Mouse (Mus musculus) heart, embryonic 14.5 days (tissue): ENCODE results near the gene Ikzf4. TPM values are rescaled to one million over a fixed set of nuclear protein-coding genes. Genes with fewer than 3 reads are reported as not detected.
"Not testable (repeated sequence)": the region's sequence is repeated elsewhere in the genome, so short reads cannot be mapped to it uniquely, and the experiment has no call there.

Experiments
- ATAC-seq: fragments of 200-750 bp; cut with Nextera tagmentation; 2 replicates; pipeline ENCODE4 v1.8.0; 2017; ENCODE audit warnings: low read depth, moderate TSS enrichment; ENCODE audit not compliant: insufficient number of reproducible peaks, insufficient read depth, low FRiP score
- H3K27ac ChIP-seq, 2 experiments: fragments of 200-500 bp in 1 of 2; fragments of 300-500 bp in 1 of 2; sonication (generic) in 1 of 2; replicated peaks in 1 of 2; 2 replicates each; pipeline ENCODE4 v1.5.1; 2012 to 2014; ENCODE audit warnings: low read depth in 2 of 2, low read length in 2 of 2, control low read depth in 1 of 2, mild to moderate bottlenecking in 1 of 2, mixed read lengths in 1 of 2; ENCODE audit not compliant: control insufficient read depth in 1 of 2, insufficient read depth in 1 of 2
- H3K27me3 ChIP-seq: fragments of 300-500 bp; sonication (generic); 2 replicates; pipeline ENCODE4 v1.6.1; 2014; ENCODE audit warnings: mild to moderate bottlenecking, low read length, control low read depth; ENCODE audit not compliant: control insufficient read depth, insufficient read depth
- H3K36me3 ChIP-seq: fragments of 300-500 bp; sonication (generic); 2 replicates; pipeline ENCODE4 v1.6.1; 2014; ENCODE audit warnings: mild to moderate bottlenecking, control low read depth, low read length, mixed read lengths; ENCODE audit not compliant: control insufficient read depth, insufficient read depth
- H3K4me1 ChIP-seq, 2 experiments: fragments of 200-500 bp in 1 of 2; fragments of 300-500 bp in 1 of 2; sonication (generic) in 1 of 2; 2 replicates each; pipeline ENCODE4 v1.6.1; 2012 to 2014; ENCODE audit warnings: low read length in 2 of 2, control low read depth in 1 of 2, mixed read lengths in 1 of 2; ENCODE audit not compliant: control insufficient read depth in 2 of 2, insufficient read depth in 2 of 2
- H3K4me2 ChIP-seq: fragments of 300-500 bp; sonication (generic); 2 replicates; pipeline ENCODE4 v1.6.1; 2014; ENCODE audit warnings: mild to moderate bottlenecking, low read length
- H3K4me3 ChIP-seq, 2 experiments: fragments of 200-500 bp in 1 of 2; fragments of 300-500 bp in 1 of 2; sonication (generic) in 1 of 2; 2 replicates each; pipeline ENCODE4 v1.5.1; 2012 to 2014; ENCODE audit warnings: low read length in 2 of 2, mild to moderate bottlenecking in 2 of 2, control low read depth in 1 of 2, low read depth in 1 of 2, moderate library complexity in 1 of 2; ENCODE audit not compliant: control insufficient read depth in 1 of 2, insufficient read depth in 1 of 2
- H3K9ac ChIP-seq: fragments of 300-500 bp; sonication (generic); 2 replicates; pipeline ENCODE4 v1.6.1; 2014; ENCODE audit warnings: mild to moderate bottlenecking, low read length
- H3K9me3 ChIP-seq: fragments of 300-500 bp; sonication (generic); 2 replicates; pipeline ENCODE4 v1.6.1; 2016; ENCODE audit warnings: low read length, control low read depth; ENCODE audit not compliant: control insufficient read depth
- WGBS: fragments of 180-500 bp; shearing (Covaris S2); extraction: QIAGEN DNeasy Blood & Tissue Kit; methylation state at CpG from one replicate; pipeline ENCODE4 v1.1.7; 2014; 5-methylcytosine and 5-hydroxymethylcytosine counted together
- polyA plus RNA-seq: library from polyadenylated mRNA; unstranded; fragments of >200 nt; fragmentation: Nextera tagmentation; extraction: Ambion mirVana; gene quantifications from 2 replicates; pipeline ENCODE4 v1.2.1, GENCODE M21; 2014

The Ikzf4 gene
- polyA plus RNA-seq, 1 experiment from 2014 or later: 1.8 TPM

DNA sequence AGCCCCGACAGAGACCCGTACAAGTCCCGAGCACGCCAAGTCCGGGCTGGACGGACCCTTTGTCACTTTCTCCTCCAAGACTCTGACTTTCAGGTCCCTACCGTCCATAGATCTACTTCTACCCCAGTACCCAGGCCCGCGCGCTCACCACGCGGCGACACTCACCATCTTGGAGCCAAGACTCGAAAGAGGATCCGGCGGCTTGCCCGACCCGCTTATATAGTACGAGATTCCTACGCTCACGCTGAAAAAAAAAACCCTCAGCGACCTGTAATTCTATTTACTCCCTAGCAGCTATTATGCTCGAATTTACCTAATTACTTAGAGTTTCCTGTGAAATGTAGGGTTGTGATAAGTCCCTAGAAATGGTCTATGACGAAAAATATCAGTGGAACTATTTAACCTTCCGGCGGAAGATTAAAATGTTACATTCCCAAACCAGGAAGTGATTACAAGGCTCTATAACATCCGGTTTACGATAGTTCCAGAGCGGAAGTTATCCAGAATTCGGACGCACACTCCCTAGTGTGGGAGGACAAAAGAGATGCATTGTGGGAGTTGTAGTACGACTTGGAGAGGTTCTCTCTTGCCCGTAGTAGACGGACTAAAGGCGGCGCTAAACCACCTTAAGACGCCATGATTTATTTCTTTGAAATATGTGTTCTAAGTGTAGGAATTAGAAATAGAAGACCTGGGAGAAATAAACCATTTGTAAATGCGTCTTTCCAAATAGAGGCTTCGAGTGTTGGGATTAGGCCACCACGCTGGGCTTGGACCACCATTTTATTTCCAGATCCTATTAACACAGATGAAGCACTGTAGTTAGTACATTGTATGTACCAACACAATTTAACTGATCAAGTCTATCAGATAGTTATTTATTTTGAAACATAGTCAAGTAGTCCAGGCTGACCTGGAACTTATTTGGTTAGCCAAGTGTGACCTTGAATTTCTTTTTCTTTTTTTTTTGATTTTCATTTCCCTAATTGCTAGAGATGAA lies 19.2 kb downstream of the Ikzf4 start, which contains the start of gene Rps26:
Gene Rps26 (minus strand): TSS at position 437 of the 1,000 bp plus-strand sequence.
- Histone ChIP-seq H3K4me2 (peak within 1 kb of the TSS; percentile 95), H3K36me3 (peaks cover 27% of the 10 kb centered on the region), H3K4me1 (peaks cover 2 to 7% of the 10 kb centered on the region in 2 experiments; a peak in 3 of 4 replicates), H3K9me3 (no peaks in the 10 kb centered on the region), H3K9ac (peak within 1 kb of the TSS; percentile 96), H3K27ac (peak within 1 kb of the TSS; percentile 73 to 79), H3K27me3 (no peaks in the 10 kb centered on the region), H3K4me3 (peak within 1 kb of the TSS; percentile 90 to 94)
- 1% methylated on average over 40 of the region's 40 CpGs for WGBS
- ATAC-seq: peak; percentile 96

DNA sequence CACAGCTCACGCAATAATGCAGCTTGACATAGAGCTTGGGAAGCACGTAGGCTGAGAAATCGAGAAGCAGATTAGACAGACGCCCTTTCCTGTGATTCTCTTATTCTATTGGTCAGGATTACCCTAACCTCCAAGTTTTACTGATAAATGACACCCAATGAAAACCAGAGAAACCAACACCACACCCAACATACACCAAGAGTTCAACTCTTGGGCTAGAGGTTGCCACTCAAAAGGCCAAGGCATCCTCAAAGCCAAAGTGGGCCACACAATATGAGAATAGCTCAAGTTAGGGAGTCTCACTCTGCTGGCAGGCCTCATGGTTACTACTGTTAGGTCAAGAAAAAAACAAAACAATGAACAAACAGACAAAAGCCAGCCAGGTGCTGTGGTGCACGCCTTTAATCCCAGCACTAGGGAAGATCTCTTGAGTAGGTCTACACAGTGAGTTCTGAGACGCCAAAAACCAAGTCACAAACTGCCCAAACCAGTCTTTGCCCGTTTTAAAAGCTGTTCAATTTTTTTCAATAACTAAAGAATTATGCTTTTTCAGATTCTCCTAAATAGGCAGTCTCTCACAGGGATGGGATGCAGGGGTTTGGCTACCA lies 20.4 kb downstream of the Ikzf4 start:
- 33% methylated on average over 7 of the region's 7 CpGs for WGBS
- Histone ChIP-seq H3K27ac (peak overlapping the region; percentile 73 to 79; a peak in 2 of 4 replicates), H3K27me3 (no peaks in the 10 kb centered on the region), H3K36me3 (peaks cover 27% of the 10 kb centered on the region), H3K4me2 (peak overlapping the region; percentile 95), H3K9ac (peak overlapping the region; percentile 96), H3K9me3 (no peaks in the 10 kb centered on the region), H3K4me3 (peak overlapping the region; percentile 90 to 94), H3K4me1 (peaks cover 2 to 7% of the 10 kb centered on the region in 2 experiments; a peak in 3 of 4 replicates)
- ATAC-seq: no peak

DNA sequence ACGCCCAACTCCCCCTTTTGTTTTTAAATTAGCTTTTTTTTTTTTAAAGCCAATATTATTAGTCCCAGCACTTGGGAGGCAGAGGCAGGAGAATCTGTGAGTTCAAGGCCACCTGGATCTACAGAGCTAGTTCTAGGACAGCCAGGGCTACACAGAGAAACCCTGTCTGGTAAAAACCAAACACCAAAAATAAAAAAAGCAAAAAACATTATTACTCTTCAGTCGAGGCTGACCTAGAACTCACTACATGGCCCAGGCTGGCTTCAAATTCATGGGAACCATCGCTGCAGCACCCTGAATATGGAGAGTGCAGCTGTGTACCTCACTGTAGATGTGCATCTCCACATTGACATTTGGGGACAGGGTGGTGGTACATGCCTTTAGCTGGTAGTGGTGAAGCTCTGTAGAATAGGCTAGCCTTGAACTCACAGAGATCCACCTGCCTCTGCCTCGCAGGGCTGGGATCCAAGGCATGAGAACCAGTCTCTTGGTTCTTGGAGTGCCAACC lies 22.6 kb downstream of the Ikzf4 start:
- not testable (repeated sequence) for H3K9me3 ChIP-seq, H3K9ac ChIP-seq, H3K4me2 ChIP-seq, H3K4me3 ChIP-seq, H3K27me3 ChIP-seq, H3K4me1 ChIP-seq, H3K27ac ChIP-seq, ATAC-seq
- H3K36me3 ChIP-seq: peaks cover 27% of the 10 kb centered on the region
- WGBS: 76% methylated on average over 3 of the region's 4 CpGs

DNA sequence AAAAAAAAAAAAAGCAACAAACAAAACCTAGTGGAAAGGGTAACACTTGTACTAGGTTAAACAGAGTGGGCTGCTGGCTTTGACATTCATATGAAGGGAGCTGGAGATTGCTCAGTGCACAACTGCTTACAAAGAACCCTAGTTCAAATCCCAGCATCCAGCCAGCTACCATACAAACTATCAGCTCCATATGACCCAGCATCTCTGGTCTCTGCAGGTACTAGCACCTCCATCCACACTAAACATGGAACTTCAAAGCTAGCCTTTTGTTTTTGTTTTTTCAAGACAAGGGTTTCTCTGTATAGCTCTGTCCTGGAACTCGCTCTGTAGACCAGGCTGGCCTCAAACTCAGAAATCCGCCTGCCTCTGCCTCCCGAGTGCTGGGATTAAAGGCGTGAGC lies 23.1 kb downstream of the Ikzf4 start:
- no peak overlapping the region for H3K4me2 ChIP-seq
- peaks cover 27% of the 10 kb centered on the region for H3K36me3 ChIP-seq
- no peak overlapping the region for H3K27ac ChIP-seq
- ATAC-seq: no peak
- peaks cover 2 to 7% of the 10 kb centered on the region in 2 experiments; a peak in 3 of 4 replicates for H3K4me1 ChIP-seq
- H3K4me3 ChIP-seq: no peak overlapping the region
- H3K27me3 ChIP-seq: no peaks in the 10 kb centered on the region
- WGBS: 83% methylated on average over 4 of the region's 4 CpGs
- no peaks in the 10 kb centered on the region for H3K9me3 ChIP-seq
- H3K9ac ChIP-seq: no peak overlapping the region

DNA sequence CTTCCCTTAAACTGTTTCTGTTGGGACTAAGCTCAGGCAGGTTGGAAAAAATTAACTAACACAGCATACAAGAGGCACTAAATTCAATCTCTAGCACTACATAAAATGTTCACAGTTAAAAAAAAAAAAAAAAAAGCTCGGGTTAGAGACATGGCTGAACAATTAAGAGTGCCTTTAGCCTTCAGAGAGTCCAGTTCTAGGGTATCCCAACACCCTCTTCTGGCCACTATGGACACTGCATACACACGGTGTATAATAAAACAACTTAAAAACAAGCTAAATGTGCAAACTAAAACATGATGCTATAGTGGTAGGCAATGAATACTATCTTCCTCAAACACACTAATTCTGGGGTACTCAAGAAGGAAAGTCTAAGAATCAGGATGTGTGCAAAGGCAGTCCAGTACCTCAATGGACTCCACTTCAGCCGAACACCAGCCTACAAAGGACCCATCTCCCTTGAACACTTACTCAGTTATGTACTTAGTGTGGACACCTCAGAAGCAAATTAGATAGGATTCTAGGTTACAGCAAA lies 23.7 kb downstream of the Ikzf4 start:
- no peak overlapping the region for H3K27ac ChIP-seq
- H3K4me2 ChIP-seq: no peak overlapping the region
- H3K4me1 ChIP-seq: peaks cover 2 to 7% of the 10 kb centered on the region in 2 experiments; a peak in 3 of 4 replicates
- H3K9me3 ChIP-seq: no peaks in the 10 kb centered on the region
- no peaks in the 10 kb centered on the region for H3K27me3 ChIP-seq
- peaks cover 27% of the 10 kb centered on the region for H3K36me3 ChIP-seq
- ATAC-seq: no peak
- no peak overlapping the region for H3K4me3 ChIP-seq
- H3K9ac ChIP-seq: no peak overlapping the region
- 78% methylated on average over 3 of the region's 3 CpGs for WGBS

DNA sequence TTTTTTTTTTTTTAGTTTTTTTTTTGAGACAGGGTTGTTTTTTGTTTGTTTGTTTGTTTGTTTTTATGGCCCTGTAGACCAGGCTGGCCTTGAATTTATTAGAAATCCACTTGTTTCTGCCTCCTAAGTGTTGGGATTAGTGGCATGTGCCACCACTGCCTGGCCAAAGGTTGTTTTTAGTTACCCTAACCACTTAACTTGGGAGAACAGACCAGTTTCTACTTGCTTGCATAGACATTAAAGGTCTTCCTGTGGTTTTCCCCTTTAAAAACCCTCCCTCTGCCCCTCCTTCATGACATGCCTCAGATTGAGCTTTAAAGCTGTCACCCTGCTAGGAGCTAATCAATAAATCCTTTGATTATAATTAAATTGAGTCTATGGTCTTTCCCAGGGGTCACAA lies 25.6 kb downstream of the Ikzf4 start:
- no peak overlapping the region for H3K27ac ChIP-seq
- peaks cover 24% of the 10 kb centered on the region for H3K36me3 ChIP-seq
- no peaks in the 10 kb centered on the region for H3K27me3 ChIP-seq
- no peaks in the 10 kb centered on the region for H3K9me3 ChIP-seq
- H3K9ac ChIP-seq: no peak overlapping the region
- peaks cover 2 to 3% of the 10 kb centered on the region in 2 experiments; a peak in 3 of 4 replicates for H3K4me1 ChIP-seq
- no peak overlapping the region for H3K4me2 ChIP-seq
- no peak overlapping the region for H3K4me3 ChIP-seq
- no peak for ATAC-seq

DNA sequence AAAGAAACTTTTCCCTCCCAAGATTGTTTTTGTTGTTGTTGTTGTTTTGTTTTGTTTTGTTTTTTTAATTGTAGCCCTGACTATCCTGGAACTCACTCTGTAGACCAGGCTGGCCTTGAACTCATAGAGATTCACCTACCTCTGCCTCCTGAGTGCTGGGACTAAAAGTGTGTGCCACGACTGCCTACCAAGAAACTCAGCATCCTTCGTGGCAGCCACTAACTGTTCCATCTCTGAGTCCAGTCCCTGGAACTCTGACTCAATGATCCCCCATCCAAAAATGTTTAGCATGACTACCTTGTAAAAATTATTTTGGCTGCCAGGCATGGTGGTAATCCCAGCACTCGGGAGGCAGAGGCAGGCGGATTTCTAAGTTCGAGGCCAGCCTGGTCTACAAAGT lies 26.6 kb downstream of the Ikzf4 start:
- ATAC-seq, H3K4me2 ChIP-seq, H3K27ac ChIP-seq, H3K27me3 ChIP-seq, H3K9ac ChIP-seq, H3K4me1 ChIP-seq, H3K9me3 ChIP-seq, H3K4me3 ChIP-seq: not testable (repeated sequence)
- 84% methylated on average over 5 of the region's 5 CpGs for WGBS
- H3K36me3 ChIP-seq: peaks cover 13% of the 10 kb centered on the region
